Mouse (Mus musculus) heart, adult 11 months (tissue): ENCODE results near the gene Calhm3.
"Not testable (repeated sequence)": the region's sequence is repeated elsewhere in the genome, so short reads cannot be mapped to it uniquely, and the experiment has no call there.

Experiments used
- DNase-seq: peaks from one replicate; pipeline ENCODE4 v3.0.0; 2022

The Calhm3 gene

DNA sequence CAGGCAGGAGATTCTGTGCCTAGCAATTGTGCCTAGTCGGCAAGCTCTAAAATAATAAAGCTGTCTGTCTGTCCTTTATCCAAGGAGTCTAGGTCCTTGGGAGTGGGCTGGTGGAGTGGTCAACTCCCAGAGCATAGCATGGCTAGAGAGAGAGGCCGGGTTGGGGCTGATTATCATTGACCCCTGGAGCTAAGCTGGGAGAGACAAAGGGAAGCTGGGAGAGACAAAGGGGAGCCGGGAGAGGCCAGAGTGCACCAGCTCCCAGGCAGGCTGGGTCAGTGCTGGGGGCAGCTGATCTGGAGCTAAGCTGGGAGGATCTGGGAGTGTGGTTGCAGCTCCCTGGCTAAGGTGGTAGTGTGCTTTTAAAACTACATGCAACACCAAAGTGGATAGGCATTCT, 9.2 kb upstream of the Calhm3 start:
- no peak for DNase-seq

DNA sequence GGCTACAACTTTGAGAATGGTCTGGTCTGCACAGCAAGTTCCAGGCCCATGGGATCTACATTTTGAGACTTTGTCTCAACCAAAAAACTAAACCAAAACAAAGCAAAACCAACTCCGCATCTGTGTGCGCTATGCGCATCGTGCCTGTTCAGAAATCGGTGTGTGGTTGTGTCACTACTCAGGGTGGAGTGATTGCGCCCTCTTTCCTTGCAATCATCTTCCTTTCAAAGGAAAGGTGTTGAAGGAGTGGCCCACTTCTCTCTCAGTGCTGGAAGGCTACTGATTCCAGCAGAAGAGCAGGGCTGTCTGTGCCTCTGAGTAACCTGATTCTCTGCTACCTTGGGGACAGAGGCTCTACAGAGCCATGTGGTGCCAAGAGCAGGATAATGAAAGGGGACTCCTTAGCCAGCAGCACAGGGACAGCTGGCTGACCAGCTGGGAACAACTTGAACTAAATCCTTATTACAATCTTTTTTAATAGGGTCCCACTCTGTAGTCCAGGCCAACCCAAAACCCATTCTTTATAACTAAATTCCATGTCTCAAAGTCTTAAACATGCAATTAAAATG, 5.7 kb upstream of the Calhm3 start:
- no peak for DNase-seq

DNA sequence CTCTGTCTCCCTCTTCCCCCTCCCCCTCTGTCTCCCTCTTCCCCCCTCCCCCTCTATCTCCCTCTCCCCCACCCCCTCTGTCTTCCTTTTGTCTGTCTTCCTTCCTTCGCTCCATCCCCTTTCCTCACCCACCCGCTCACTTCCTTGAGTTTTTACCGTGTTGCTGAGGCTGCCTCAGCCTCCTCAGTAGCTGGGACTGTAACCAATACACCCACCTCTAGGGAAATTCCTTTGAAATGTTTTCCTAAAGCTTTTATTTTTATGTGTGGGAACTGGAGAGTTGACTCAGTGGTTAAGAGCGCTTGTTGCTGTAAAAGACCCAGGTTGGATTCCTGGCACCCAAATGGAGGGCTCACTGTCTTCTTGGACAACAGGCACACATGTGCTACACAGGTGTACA, 4.1 kb upstream of the Calhm3 start:
- no peak for DNase-seq

DNA sequence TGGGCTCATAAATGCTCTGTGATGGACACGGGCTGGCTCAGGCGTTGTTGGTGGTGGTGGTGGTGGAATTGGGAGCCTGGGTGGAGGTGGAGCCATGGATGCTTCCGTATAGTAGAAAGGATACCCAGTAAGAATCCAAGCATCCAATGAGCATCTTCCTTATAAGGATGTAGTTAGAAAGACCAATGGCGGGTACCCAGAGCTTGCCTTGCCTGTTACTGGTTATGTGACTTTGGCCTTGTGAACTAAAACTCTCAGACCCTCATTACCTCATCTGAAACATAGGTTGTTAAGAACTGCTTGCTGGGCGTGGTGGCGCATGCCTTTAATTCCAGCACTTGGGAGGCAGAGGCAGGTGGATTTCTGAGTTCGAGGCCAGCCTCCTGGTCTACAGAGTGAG, 3.8 kb downstream of the Calhm3 start:
- DNase-seq: no peak

DNA sequence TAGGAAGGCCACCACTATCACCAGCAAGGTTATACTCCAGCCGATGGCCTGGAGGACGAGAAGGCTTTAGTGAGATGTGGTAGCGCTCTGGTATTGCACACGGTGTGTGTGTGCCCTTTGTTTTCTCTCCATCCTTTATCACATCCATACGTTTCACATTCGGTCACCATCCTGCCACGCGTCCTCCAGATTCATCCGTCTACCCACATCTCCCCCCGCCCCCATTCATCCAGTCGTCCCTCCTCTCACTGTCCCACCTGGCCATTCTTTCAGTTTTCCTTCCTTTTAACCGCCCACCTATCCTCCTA, 5.5 kb downstream of the Calhm3 start:
- no peak for DNase-seq

DNA sequence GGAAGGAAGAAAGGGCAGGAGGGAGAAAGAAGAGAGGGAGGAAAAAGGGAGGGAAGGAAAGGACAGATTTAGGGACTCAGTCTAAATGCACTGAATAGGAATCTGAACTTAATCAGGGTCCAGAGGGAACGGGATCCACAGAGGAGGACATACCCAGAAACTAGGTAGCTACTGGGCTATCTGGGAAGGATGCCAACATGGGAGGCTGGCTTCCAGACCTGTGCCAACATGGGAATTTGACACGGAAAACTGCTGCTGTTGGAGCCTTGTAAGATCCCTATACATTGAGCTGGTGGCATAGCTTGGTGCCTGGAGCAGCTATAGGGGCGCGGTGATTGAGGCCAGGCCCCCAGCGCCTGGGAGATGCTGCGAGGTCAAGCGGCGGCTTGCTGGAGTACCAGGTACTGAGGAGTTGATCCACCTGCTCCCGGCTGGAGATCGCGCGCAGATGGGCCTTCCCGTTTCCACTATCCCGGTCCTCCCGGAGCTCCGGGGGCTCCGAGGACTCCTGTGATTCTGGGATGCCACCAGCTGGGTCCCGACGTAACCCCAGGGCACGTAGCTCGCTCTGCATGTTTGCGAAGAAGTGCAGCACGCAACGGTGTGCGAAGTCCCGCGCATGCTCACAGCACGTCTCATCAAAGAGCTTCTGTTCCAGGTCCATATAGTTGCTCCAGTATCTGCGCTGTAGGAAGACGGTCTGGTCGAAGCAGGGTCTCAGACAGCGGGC, 6.1 kb downstream of the Calhm3 start:
- DNase-seq: no peak

DNA sequence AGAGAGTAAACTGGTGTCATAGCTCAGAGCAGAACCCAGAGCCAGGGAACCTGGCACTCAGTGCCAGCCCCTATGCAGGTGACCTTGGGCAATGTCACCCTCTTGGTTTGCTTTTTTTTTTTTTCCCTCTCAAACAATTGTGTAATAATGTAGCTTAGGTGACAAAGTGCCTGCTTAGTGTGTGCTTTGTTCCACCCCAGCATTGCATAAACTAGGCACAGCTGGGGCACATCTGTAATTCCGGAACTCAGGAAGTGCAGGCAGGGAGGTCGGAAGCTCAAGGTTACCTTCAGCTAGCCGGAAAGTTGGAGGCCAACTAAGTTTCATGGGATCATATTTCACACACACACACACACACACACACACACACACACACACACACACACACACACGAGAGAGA, 7.7 kb downstream of the Calhm3 start:
- DNase-seq: no peak

DNA sequence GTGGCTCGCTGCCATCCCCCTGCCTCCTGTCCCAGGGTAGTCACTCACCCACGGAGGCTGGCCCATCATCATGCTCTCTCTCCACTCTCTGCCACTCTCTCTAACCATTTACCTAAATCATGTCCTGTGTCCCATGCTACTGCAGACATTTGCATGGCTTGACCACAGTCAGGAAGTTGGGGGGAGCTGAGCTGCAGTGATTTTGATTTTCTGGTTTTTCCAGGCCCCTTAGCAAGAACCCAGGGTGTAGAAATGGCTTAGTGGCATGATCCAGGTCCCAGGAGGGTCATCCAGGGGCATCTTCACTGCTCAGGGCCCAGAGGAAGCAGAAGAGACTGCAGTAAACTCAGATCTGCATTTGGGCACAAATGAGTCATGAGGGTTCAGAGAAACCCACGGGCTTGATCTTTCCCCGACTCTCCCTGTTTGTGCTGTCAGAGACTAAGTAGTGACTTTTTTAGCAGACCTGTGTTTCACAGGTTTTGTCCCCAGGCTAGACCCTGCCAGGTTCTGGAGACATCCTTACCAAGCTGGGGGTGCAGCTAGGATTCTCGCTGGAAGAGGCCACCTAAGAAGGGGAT, 9.2 kb downstream of the Calhm3 start:
- no peak for DNase-seq

DNA sequence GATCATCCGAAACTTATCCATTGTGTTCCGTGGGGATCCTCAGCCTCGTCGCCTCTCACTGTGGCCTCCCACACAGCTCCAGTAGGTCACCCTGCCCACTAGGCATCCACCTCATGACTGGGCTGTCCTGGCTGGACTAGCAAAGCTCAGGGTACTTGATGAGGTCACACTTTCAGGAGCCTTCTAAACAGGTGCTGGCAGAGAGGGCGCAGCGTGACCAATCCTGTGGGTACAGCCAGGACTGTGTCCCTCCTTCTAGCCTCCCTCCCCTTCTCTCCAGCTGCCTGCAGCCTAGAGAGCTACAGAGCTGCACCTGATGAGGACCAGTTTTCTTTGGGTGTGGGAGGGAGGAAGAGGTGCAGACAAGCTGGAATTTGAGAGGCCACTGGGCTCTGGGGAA, 13.4 kb downstream of the Calhm3 start, which contains the start of gene Calhm1:
TSS of gene Calhm1 (minus strand) at position 101 of the 400 bp plus-strand sequence.
- DNase-seq: no peak

DNA sequence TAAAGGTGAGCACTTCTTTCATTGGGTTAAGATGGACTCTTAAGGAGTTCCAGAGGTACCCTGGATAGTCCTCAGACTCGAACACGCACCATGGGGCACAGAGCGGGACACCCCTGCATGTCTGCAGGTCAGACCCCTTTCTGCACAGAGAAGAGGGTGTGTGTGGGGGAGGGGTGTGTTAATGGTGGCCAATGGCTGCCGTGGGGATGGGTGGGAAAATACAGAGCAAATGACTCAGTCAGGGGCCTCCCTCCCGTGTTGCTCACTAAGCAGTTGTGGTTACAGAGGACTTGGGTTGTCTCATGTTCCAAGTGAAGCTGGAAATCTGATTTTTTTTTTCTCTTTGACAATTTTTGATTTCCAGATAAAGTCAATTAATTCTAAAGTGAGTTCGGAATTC, 15.1 kb downstream of the Calhm3 start:
- no peak for DNase-seq

DNA sequence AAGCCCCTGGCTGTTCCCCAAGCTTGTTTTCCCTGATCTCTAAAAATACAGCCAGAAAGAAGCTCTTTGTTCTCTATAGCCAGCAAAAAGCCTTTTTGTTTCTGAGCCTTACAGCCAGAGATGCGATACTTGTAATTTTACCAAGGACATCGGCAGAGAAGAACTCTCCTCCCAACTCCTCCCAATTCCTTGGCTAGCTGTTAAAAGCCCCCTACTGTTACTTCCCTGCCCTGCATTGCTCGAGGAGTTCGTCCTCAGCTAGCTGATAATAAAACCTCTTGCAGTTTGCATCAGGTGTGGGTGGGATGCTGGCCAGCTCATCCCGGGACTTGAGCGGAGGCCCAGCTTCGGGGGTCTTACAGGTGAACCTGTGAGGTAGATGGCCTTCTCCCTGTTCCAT, 18.0 kb downstream of the Calhm3 start:
- not testable (repeated sequence) for DNase-seq

DNA sequence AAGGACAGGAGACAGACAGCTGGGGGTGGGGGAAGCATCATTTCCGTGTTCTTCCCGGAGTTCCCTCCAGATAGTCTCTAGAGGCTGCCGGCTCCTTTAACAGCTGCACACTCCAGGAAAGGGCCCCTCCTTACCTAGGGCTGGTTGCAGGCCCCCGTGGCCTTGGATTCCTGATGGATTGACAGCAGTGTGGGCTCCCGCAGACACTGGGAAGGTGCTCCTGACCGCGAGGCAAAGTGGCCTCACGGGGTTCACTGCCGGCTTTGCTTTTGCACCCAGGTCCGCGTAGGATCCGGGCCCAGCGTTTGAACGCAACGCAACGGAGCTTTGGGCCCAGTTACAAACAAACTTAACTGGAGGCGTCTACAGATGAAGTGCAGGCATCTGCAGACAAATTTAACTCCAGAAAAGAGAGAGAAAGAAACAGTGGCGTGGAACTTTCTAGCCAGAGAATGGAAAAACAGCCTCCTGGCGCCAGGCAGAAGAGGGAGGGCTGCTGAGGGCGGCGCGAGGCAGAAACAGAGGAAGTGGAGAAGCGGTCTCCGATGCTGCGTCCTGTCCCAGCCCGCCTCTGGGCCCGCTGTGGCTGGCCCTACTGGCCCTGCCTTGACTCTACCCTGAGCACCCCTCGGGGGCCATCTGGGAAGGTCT, 19.7 kb downstream of the Calhm3 start, which contains the start of gene Calhm2:
TSS of gene Calhm2 (minus strand) at position 524 of the 651 bp plus-strand sequence.
- DNase-seq: peak; percentile 98

DNA sequence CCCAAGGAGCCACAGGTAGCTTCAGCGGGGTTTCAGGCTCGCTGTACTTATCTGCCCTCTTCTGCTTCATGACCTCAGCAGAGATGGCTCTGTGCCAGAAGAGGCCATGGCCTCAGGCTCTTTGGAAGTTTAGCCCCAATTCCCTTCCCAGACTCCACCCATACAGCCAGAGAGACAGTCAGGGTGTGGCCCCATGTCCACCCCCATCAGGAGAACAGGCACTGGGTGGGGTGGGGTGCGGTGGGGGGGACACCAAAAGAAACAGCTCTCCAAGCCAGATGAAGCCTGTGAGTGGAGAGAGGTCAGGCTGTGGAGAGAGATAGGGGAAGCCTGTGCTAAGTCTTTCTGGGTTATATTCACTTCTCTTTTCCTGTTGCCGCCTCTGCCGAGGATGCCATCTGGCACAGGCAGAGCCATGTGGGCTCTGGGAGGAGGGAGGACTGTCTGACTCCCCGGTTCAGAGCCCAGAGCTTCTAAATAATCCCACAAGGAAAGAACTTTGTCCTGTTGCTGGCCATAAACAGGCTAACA, 20.4 kb downstream of the Calhm3 start:
- peak; percentile 98 for DNase-seq

DNA sequence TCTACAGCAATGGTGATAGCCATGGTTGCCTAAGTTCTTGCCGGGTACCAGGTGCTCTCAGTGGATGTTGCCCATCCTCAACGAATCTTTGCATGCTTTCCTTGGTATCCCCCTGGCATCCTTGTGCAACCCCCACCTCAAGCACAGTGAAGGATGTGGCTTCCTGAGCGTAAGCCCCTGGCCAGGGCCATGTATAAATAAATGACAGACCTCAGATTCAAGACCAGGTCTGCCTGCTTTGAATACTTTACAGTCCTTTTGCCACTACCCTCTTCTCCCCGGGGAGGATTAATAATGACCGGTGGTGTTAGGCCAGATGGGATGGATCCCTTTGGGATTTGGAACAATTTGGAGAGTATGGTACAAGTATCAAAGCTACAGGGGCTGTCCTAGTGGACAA, 21.4 kb downstream of the Calhm3 start:
- DNase-seq: peak; percentile 92

DNA sequence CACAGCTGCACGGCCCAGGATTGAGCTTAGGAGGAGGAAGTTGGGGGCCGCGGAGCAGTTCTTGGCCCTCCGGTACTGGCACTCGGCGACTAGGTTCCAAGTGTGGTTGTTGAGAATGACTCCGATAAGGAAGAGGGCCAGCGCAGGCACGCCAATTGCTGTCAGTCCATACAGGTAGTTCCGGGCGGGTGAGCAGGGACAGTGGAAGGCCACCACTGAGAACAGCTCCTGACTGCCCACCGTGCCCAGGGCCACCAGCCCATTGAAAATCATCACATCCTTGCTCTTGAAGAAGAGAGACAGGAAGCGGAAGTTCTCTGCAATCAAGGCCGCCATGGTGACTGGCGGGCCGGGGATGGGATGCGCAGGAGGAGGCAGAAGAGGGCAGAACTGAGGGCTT, 22.0 kb downstream of the Calhm3 start:
- peak; percentile 93 for DNase-seq

DNA sequence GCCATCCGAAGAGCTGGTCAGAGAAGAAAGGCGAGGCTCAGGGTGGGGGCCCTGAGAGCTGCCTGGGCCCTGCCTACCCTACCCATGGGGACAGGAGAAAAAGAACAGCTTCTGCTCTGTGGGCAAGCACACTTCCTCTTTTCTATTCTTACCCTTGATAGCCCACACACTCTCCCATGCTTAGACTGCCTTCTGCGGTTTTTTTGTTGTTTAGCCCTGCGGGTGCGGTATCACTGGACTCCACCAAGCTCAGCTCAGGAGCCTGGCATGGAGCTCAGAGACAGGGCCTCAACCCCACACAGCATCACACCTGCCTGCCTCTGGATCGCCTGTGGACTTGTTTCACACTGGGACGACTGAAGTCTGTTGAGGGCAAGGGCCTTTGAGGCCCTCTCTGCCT, 24.4 kb downstream of the Calhm3 start:
- DNase-seq: peak; percentile 96

DNA sequence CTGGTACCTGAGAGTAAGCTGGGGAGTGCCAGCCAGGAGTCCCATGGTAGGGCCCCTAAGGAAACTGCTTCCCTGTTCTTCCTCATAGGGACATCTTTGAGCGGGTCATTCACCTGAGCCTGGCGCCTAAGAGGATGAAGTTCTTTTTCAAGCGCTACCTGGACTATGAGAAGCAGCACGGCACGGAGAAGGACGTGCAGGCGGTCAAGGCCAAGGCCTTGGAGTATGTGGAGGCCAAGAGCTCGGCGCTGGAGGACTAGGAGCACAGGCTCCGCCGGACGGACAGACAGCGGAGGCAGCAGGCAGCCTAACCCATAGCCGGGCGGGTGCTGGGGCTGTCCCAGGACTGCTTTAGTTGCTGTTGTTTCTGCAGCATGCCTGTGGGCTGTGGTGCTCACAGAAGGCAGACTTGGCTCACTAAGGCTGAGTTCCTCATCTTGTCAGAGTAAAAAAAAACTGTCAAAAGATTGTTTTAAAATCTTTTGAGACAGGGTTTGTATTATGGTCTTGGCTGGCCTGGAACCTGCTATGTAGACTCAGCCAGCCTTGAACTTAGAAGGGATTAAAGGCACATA, 26.9 kb downstream of the Calhm3 start:
- DNase-seq: peak; percentile 72

DNA sequence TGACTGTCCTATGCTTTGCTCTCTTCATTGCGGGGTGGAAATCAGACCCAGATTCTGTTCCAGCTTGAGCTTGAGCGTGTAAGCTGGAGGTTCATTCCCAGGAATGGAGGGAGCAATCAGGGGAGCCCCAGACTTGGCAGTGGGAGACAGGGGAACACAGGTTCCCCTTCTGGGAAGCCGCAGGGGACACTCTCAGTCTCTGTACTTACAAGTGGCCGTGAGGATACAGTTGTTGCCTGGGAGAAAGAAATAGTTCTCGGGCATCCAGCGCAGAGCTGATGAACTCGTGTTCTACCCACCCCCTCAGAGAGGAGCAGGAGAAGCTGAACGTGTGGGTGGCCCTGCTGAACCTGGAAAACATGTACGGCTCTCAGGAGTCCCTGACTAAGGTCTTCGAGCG, 28.7 kb downstream of the Calhm3 start:
- peak; percentile 75 for DNase-seq

DNA sequence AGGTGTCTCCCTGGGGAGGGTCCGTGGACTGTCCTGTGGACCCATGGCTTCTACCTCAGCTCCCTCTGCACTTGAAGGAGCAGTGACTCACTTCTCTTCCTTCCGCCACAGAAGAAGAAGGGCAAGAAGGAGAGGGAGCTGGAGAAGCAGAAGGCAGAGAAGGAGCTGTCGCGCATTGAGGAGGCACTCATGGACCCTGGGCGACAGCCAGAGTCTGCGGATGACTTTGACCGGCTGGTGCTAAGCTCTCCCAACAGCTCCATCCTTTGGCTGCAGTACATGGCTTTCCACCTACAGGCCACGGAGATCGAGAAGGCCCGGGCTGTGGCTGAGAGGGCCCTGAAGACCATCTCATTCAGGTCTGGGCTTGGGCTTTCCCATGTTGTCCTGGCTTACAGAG, 29.4 kb downstream of the Calhm3 start:
- DNase-seq: peak; percentile 84

DNA sequence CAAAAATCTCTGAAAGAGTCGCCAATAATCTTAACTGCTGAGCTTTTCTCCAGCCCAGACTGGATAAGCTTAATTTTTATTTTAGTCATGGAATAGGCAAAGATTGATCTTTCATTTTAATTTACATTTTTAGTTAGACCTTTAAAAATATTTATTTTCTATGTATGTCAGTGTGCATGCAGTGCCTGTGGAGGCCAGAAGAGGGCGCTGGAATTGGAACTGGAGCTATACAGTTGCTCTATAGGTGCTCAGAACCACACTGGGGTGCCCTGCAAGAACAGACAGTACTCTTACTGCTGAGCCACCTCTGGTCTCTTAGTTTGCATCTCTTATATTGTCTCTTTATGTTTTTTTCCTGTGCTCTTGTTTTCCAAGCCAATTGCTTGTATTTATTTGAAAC, 34.8 kb downstream of the Calhm3 start:
- no peak for DNase-seq

DNA sequence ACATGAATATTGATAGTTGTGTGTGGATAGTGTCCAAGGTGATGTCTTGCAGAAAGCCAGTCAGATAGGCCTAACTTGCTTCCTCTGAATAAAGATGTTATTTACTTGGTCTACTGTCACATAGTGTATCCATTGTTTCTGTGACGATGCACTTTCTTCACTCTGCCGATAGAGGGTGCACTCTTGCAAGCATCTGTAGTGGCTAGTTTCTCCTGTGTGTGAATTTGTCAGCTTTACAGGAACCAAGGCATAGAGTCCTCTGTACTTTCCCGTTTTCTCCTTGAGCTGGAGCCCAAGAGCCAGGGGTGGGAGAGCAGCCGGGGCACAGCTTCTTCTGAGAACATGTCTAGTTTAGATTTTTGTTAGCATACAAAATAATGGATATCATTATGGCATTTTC, 36.5 kb downstream of the Calhm3 start:
- no peak for DNase-seq

DNA sequence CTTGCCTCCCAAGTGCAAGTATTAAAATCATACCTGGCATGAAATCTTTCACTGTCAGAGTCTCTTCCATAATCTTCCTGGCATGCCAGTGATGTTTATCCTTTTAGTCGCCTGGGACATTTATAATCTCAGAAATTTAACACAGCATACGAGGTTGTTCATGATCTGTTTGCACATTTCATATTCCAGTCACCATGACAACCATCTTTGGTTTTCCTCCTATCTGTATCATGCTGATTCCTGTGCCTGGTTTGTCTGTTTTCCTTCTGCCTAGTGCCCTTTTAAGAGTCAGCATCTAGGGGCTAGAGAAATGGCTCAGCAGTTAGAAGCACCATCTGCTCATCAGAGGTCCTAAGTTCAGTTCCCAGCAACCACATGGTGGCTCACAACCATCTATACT, 38.9 kb downstream of the Calhm3 start:
- DNase-seq: no peak

DNA sequence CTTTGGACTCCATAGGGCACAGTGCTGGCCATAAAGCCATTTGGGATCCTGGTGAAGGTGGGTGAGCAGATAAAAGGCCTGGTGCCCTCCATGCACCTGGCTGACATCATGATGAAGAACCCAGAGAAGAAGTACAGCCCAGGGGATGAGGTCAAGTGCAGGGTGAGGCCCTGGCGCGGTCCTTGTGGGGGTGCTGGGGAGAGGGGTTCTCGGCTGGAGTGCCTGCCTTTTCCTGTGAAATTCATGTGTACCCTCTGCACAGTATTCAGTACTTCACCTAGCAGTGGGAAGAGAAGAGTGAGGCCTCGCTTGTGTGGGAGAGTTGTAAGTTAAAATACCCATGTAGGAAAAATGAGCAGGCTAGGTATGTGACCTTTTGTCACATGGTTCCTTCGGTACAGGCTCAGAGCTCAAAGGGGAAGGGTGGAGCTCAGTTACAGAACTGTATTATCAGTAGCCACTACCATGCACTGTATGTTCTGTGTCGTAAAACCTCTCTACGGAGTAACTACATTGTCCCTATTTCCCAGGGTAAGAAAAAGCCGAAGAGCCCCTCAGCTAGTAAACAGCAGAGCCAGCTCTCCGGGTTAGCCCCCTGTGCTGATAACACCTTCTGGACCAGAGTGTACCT, 52.8 kb downstream of the Calhm3 start:
- DNase-seq: no peak
